Mouse (Mus musculus) liver, embryonic 15.5 days (tissue): ENCODE results near the gene Iqgap3. TPM values are rescaled to one million over a fixed set of nuclear protein-coding genes. Genes with fewer than 3 reads are reported as not detected.
A peak's percentile ranks its signal among the peaks of the same experiment; 100 is the strongest.

Experiments used
- ATAC-seq: fragments of 200-750 bp; cut with Nextera tagmentation; 2 replicates; pipeline ENCODE4 v1.8.0; 2017; ENCODE audit warnings: moderate number of reproducible peaks, mild to moderate bottlenecking, moderate library complexity; ENCODE audit not compliant: insufficient read depth
- H3K27ac ChIP-seq: fragments of 300-500 bp; sonication (generic); replicated peaks from 2 replicates; pipeline ENCODE4 v1.5.1; 2015; ENCODE audit warnings: mild to moderate bottlenecking, inconsistent platforms
- H3K27me3 ChIP-seq: fragments of 300-500 bp; sonication (generic); 2 replicates; pipeline ENCODE4 v1.6.1; 2015; ENCODE audit warnings: mild to moderate bottlenecking, inconsistent platforms
- H3K36me3 ChIP-seq: fragments of 300-500 bp; sonication (generic); replicated peaks from 2 replicates; pipeline ENCODE4 v1.6.1; 2015; ENCODE audit warnings: moderate library complexity, mild to moderate bottlenecking, inconsistent platforms
- H3K4me1 ChIP-seq: fragments of 300-500 bp; sonication (generic); replicated peaks from 2 replicates; pipeline ENCODE4 v1.6.1; 2015; ENCODE audit warnings: inconsistent platforms
- H3K4me2 ChIP-seq: fragments of 300-500 bp; sonication (generic); 2 replicates; pipeline ENCODE4 v1.6.1; 2015; ENCODE audit warnings: moderate library complexity, mild to moderate bottlenecking, inconsistent platforms
- H3K4me3 ChIP-seq: fragments of 300-500 bp; sonication (generic); replicated peaks from 2 replicates; pipeline ENCODE4 v1.5.1; 2015; ENCODE audit warnings: mild to moderate bottlenecking, inconsistent platforms
- H3K9ac ChIP-seq: fragments of 300-500 bp; sonication (generic); 2 replicates; pipeline ENCODE4 v1.6.1; 2015; ENCODE audit warnings: moderate library complexity, mild to moderate bottlenecking, inconsistent platforms
- H3K9me3 ChIP-seq: fragments of 300-500 bp; sonication (generic); replicated peaks from 2 replicates; pipeline ENCODE4 v1.6.1; 2016; ENCODE audit warnings: inconsistent platforms
- WGBS: fragments of 180-500 bp; shearing (Covaris S2); methylation state at CpG from one replicate; pipeline ENCODE4 v1.1.7; 2015; ENCODE audit warnings: mixed read lengths; ENCODE audit not compliant: insufficient replicate concordance; 5-methylcytosine and 5-hydroxymethylcytosine counted together
- polyA plus RNA-seq: library from polyadenylated mRNA; unstranded; fragments of >200 nt; fragmentation: Nextera tagmentation; extraction: Ambion mirVana; gene quantifications from 2 replicates; pipeline ENCODE4 v1.2.1, GENCODE M21; 2015

The Iqgap3 gene
- polyA plus RNA-seq, 1 experiment from 2014 or later: 7.3 TPM

DNA sequence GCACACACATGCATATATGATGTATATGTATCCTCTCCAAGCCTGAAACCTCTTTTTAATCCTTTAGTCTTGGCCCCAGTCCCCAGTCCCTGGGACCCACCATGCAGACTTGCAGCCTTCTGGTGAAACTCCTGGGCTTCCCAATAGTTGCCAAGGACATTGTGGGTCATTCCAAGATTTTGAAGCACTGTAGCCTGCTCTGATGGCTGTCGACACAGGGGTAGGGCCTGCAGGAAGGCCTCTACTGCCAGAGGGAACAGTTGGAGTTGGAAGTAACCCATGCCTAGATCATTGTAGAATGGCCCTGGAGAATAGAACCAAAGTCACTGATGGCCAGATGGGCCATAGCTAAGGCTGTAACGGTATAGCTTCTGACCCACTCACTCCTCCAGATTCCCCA lies 7.4 kb upstream of the Iqgap3 start:
- Histone ChIP-seq H3K4me2 (no peak overlapping the region), H3K27me3 (peaks cover 30% of the 10 kb centered on the region), H3K4me3 (no peak overlapping the region), H3K9me3 (no peaks in the 10 kb centered on the region), H3K36me3 (no peaks in the 10 kb centered on the region), H3K4me1 (no peaks in the 10 kb centered on the region), H3K27ac (no peak overlapping the region), H3K9ac (no peak overlapping the region)
- no peak for ATAC-seq
- WGBS: 45% methylated on average over 2 of the region's 2 CpGs

DNA sequence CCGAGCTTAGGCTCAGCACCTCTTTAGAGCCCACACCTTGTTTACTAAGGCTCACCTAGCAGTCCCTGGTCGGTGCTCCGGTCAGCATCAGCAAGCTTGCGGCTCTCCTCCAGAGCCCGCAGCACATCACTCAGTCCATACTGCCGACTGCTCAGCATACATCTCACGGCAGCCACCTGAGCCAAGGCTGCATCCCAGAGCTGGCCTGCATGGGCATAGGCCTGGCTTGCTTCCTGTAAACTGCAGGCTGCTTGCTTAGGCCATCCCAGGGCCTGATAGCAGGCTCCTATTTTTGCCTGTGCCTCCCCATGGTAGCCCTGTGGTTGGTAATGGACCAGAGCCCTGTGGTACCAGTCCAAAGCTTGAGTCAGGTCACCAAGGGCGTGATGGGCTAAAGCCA lies 7.0 kb upstream of the Iqgap3 start:
- Histone ChIP-seq H3K27me3 (peaks cover 30% of the 10 kb centered on the region), H3K9me3 (no peaks in the 10 kb centered on the region), H3K4me3 (no peak overlapping the region), H3K27ac (no peak overlapping the region), H3K36me3 (no peaks in the 10 kb centered on the region), H3K4me1 (no peaks in the 10 kb centered on the region), H3K9ac (no peak overlapping the region), H3K4me2 (no peak overlapping the region)
- WGBS: 71% methylated on average over 8 of the region's 8 CpGs
- ATAC-seq: no peak

- ATAC-seq: peak; percentile 30
- H3K4me1 ChIP-seq: peaks cover 11% of the 10 kb centered on the region
Measured at GRCm38 (mm10) chr3:88077441-88077840, 4.3 kb upstream of the Iqgap3 start.

DNA sequence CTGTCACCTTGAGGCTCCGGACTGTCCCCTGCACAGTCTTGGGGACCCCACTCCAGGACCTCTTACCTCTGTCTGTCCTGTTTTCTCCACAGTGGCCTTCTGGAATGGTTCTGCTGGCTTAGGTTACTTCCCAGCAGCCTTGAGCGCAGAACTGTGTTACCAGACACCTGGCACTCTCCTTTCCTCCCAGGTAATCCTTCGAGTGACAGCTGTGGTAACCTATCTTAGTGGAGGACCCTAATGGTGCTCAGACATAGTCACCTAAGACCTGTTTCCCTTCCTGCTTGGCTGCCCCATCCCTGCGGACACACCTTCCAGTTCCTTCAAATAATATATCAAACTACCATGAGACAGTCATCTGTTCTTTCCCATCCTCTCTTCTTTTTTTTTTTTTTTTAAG lies 3.6 kb upstream of the Iqgap3 start, which contains the start of gene Ttc24:
TSS of gene Ttc24 (minus strand) at position 101 of the 400 bp plus-strand sequence.
- H3K27me3 ChIP-seq: peaks cover 17% of the 10 kb centered on the region
- H3K4me3 ChIP-seq: no peak within 1 kb of the TSS
- no peak within 1 kb of the TSS for H3K9ac ChIP-seq
- WGBS: 65% methylated on average over 4 of the region's 4 CpGs
- ATAC-seq: no peak
- H3K4me1 ChIP-seq: peaks cover 19% of the 10 kb centered on the region
- no peak within 1 kb of the TSS for H3K27ac ChIP-seq
- no peaks in the 10 kb centered on the region for H3K9me3 ChIP-seq
- no peaks in the 10 kb centered on the region for H3K36me3 ChIP-seq
- no peak within 1 kb of the TSS for H3K4me2 ChIP-seq

More at GRCm38 (mm10) chr3:88077441-88077840, 4.3 kb upstream of the Iqgap3 start:
- no peak overlapping the region for H3K4me2 ChIP-seq
- WGBS: 37% methylated on average over 8 of the region's 8 CpGs
- no peak overlapping the region for H3K27ac ChIP-seq
- no peak overlapping the region for H3K9ac ChIP-seq
- no peaks in the 10 kb centered on the region for H3K36me3 ChIP-seq
- no peak overlapping the region for H3K4me3 ChIP-seq
- H3K27me3 ChIP-seq: peaks cover 17% of the 10 kb centered on the region
- no peaks in the 10 kb centered on the region for H3K9me3 ChIP-seq

DNA sequence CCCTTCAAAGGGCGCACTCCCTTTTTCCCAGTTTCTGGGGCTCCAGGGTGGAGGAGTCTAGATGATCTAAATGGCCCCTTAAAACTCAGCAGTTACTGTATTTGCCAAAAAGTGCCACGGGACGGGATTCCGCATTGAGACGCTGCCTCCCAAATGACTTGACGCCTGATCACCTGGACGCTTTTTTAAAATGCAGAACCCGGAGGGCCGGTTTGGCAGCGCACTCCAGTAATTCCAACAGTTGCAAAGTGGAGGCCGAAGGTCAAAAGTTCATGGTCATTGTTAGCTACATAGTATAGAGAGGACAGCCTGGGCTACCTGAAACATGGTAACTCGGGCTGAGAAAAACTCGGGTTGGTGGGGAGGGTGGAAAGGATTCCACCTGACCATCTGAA lies 450 bp downstream of the Iqgap3 start:
- Histone ChIP-seq H3K9ac (peak overlapping the region; percentile 62), H3K36me3 (0 out of 2 replicates have a peak, but pooled peaks cover 19% of the 10 kb centered on the region), H3K4me1 (peaks cover 23% of the 10 kb centered on the region), H3K9me3 (no peaks in the 10 kb centered on the region), H3K27me3 (peaks cover 8% of the 10 kb centered on the region), H3K4me2 (peak overlapping the region; percentile 87), H3K4me3 (peak overlapping the region; percentile 76), H3K27ac (peak overlapping the region; percentile 56)
- WGBS: 1% methylated on average over 13 of the region's 13 CpGs
- ATAC-seq: peak; percentile 23

- peak overlapping the region; percentile 87 for H3K4me2 ChIP-seq
- H3K4me3 ChIP-seq: peak overlapping the region; percentile 76
- WGBS: 16% methylated on average over 4 of the region's 4 CpGs
- H3K27ac ChIP-seq: 0 out of 2 replicates have a peak overlapping the region, but pooled peaks have one; percentile 56
- peak overlapping the region; percentile 62 for H3K9ac ChIP-seq
- H3K4me1 ChIP-seq: peaks cover 23% of the 10 kb centered on the region
- H3K9me3 ChIP-seq: no peaks in the 10 kb centered on the region
- peak; percentile 41 for ATAC-seq
- peaks cover 4% of the 10 kb centered on the region for H3K27me3 ChIP-seq
- 0 out of 2 replicates have a peak, but pooled peaks cover 21% of the 10 kb centered on the region for H3K36me3 ChIP-seq
Measured at GRCm38 (mm10) chr3:88082663-88083062, 892 bp downstream of the Iqgap3 start.

DNA sequence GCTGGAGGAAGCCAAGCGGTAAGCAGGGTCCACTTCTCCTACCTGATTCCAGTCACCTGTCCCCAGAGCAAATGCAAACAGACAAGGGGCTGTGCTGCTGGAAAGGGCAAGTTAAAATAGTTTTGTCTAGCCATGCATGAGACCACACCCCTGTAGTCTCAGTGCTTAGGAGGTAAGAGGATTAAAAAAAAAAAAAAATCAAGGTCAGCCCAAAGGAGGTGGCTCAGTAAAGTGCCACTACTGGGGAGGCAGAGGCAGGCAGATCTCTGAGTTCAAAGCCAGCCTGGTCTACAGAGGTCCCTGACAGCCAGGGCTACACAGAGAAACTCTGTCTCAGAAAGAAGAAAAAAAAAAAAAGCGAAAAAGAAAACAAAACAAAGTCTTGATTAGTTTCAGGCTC lies 2.2 kb downstream of the Iqgap3 start:
- peaks cover 35% of the 10 kb centered on the region for H3K36me3 ChIP-seq
- no peak overlapping the region for H3K27ac ChIP-seq
- peaks cover 23% of the 10 kb centered on the region for H3K4me1 ChIP-seq
- no peak overlapping the region for H3K4me3 ChIP-seq
- H3K27me3 ChIP-seq: no peaks in the 10 kb centered on the region
- H3K4me2 ChIP-seq: no peak overlapping the region
- H3K9me3 ChIP-seq: no peaks in the 10 kb centered on the region
- WGBS: 89% methylated on average over 2 of the region's 2 CpGs
- no peak overlapping the region for H3K9ac ChIP-seq
- no peak for ATAC-seq

GRCm38 (mm10) chr3:88085459-88085858 lies 3.7 kb downstream of the Iqgap3 start:
- 82% methylated on average over 9 of the region's 9 CpGs for WGBS
- peaks cover 49% of the 10 kb centered on the region for H3K36me3 ChIP-seq
- no peak overlapping the region for H3K4me3 ChIP-seq
- H3K27me3 ChIP-seq: no peaks in the 10 kb centered on the region
- H3K9ac ChIP-seq: no peak overlapping the region
- no peak for ATAC-seq
- H3K27ac ChIP-seq: no peak overlapping the region
- peaks cover 23% of the 10 kb centered on the region for H3K4me1 ChIP-seq
- H3K4me2 ChIP-seq: no peak overlapping the region
- H3K9me3 ChIP-seq: no peaks in the 10 kb centered on the region

GRCm38 (mm10) chr3:88087688-88088087 lies 5.9 kb downstream of the Iqgap3 start:
- no peak overlapping the region for H3K27ac ChIP-seq
- no peak for ATAC-seq
- H3K27me3 ChIP-seq: no peaks in the 10 kb centered on the region
- H3K4me2 ChIP-seq: no peak overlapping the region
- no peak overlapping the region for H3K4me3 ChIP-seq
- H3K36me3 ChIP-seq: peaks cover 72% of the 10 kb centered on the region
- WGBS: 53% methylated on average over 1 of the region's 1 CpGs
- no peak overlapping the region for H3K9ac ChIP-seq
- H3K4me1 ChIP-seq: peaks cover 9% of the 10 kb centered on the region
- no peaks in the 10 kb centered on the region for H3K9me3 ChIP-seq

DNA sequence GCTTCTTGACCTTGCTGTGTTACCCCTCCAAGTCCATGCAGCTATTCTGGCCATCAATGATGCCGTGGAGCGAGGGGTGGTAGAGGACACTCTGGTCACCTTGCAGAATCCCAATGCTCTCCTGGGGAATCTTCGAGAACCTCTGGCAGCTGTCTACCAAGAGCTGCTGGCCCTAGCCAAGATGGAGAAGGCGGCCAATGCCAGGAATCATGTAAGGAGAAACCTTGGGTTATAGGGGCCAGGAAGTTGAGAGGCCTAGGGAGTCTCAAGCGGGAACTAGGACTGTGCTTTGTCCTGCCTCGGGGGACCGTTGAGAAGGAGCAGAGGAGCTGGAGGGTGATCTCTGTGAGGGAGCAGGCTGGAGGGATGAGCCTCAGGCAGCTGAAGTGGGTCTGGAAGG lies 8.3 kb downstream of the Iqgap3 start:
- Histone ChIP-seq H3K9me3 (no peaks in the 10 kb centered on the region), H3K36me3 (peaks cover 89% of the 10 kb centered on the region), H3K9ac (no peak overlapping the region), H3K4me1 (no peaks in the 10 kb centered on the region), H3K27me3 (no peaks in the 10 kb centered on the region), H3K27ac (no peak overlapping the region), H3K4me3 (no peak overlapping the region), H3K4me2 (no peak overlapping the region)
- ATAC-seq: no peak
- WGBS: 83% methylated on average over 7 of the region's 7 CpGs

- Histone ChIP-seq H3K36me3 (peaks cover 93% of the 10 kb centered on the region), H3K9me3 (no peaks in the 10 kb centered on the region), H3K27me3 (no peaks in the 10 kb centered on the region), H3K4me1 (no peaks in the 10 kb centered on the region), H3K4me2 (no peak overlapping the region), H3K4me3 (no peak overlapping the region), H3K27ac (no peak overlapping the region), H3K9ac (no peak overlapping the region)
- ATAC-seq: no peak
- WGBS: 80% methylated on average over 6 of the region's 6 CpGs
Measured at GRCm38 (mm10) chr3:88090616-88091015, 8.8 kb downstream of the Iqgap3 start.

DNA sequence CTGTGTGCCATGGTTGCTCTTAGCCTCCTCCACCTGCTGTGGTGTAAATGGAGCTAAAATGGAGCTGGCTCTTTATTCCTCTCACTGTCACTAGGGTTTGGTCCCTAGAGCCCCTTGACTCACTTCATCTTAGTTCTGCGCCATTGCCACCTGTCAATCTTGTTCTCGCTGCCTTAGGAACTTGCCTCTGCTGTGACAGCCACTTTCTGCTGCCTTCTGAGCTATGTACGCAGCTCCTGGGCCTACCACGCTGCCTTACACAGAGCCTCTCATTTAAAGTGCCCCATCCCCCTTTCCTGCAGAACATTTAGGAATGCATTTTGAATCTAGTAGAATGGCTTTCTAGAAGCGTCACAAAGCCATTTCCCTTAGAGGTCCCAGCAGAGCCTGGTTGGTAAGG lies 12.4 kb downstream of the Iqgap3 start:
- no peak overlapping the region for H3K4me2 ChIP-seq
- H3K27ac ChIP-seq: no peak overlapping the region
- no peaks in the 10 kb centered on the region for H3K27me3 ChIP-seq
- peaks cover 85% of the 10 kb centered on the region for H3K36me3 ChIP-seq
- no peaks in the 10 kb centered on the region for H3K4me1 ChIP-seq
- 83% methylated on average over 5 of the region's 5 CpGs for WGBS
- no peaks in the 10 kb centered on the region for H3K9me3 ChIP-seq
- ATAC-seq: no peak
- no peak overlapping the region for H3K4me3 ChIP-seq
- no peak overlapping the region for H3K9ac ChIP-seq
